Mouse (Mus musculus): ENCODE measurements at regions not wholly inside any gene's neighbourhood (a gene's known extent, or its start where the extent isn't known, plus 50 kb on each side); places are given as distances from the start of the nearest gene placed in this dataset.

- TF ChIP-seq CTCF (IDR thresholded peaks at IDR 0.05; ENCODE audit: low read depth, low read length) (no peak), POLR2A (IDR thresholded peaks at IDR 0.05; ENCODE audit: extremely low read depth, insufficient read depth, low read length) (no peak)
- 19% methylated on average over 2 of the region's 2 CpGs for WGBS
- Histone ChIP-seq H3K4me3 (ENCODE audit: insufficient read depth, low read depth, low read length) (no peak overlapping the region), H3K4me1 (ENCODE audit: control insufficient read depth, insufficient read depth, low read length) (peaks cover 2% of the 10 kb centered on the region; the same call in 1 of the 2 replicates), H3K36me3 (ENCODE audit: control insufficient read depth, insufficient read depth, low read length) (no peaks in the 10 kb centered on the region), H3K27me3 (ENCODE audit: control insufficient read depth, insufficient read depth, low read length) (no peaks in the 10 kb centered on the region), H3K27ac (replicated peaks; ENCODE audit: insufficient read depth, low read depth, low read length) (no peak overlapping the region), H3K9ac (ENCODE audit: low read depth, low read length) (no peak overlapping the region), H3K79me2 (ENCODE audit: control insufficient read depth, insufficient read depth, low read length) (no peaks in the 10 kb centered on the region)
- peak; percentile 92 for DNase-seq (ENCODE audit: extremely low read depth, low read depth, low spot score)
These were observed 382.3 kb downstream of the Rfpl4b start for GRCm38 (mm10) chr10:38439286-38439685.

GRCm38 (mm10) chr10:38436907-38437306, 384.7 kb downstream of the Rfpl4b start:
- Histone ChIP-seq H3K4me1 (ENCODE audit: control insufficient read depth, insufficient read depth, low read length) (peaks cover 2% of the 10 kb centered on the region; the same call in 1 of the 2 replicates), H3K27ac (replicated peaks; ENCODE audit: insufficient read depth, low read depth, low read length) (no peak overlapping the region), H3K27me3 (ENCODE audit: control insufficient read depth, insufficient read depth, low read length) (no peaks in the 10 kb centered on the region), H3K4me3 (ENCODE audit: insufficient read depth, low read depth, low read length) (no peak overlapping the region), H3K9ac (ENCODE audit: low read depth, low read length) (no peak overlapping the region), H3K36me3 (ENCODE audit: control insufficient read depth, insufficient read depth, low read length) (no peaks in the 10 kb centered on the region), H3K79me2 (ENCODE audit: control insufficient read depth, insufficient read depth, low read length) (no peaks in the 10 kb centered on the region)
- TF ChIP-seq POLR2A (IDR thresholded peaks at IDR 0.05; ENCODE audit: extremely low read depth, insufficient read depth, low read length) (no peak), CTCF (IDR thresholded peaks at IDR 0.05; ENCODE audit: low read depth, low read length) (no peak)
- WGBS: 88% methylated on average over 3 of the region's 3 CpGs
- no peak for DNase-seq (ENCODE audit: extremely low read depth, low read depth, low spot score)

- Histone ChIP-seq H3K36me3 (ENCODE audit: control insufficient read depth, insufficient read depth, low read length) (no peaks in the 10 kb centered on the region), H3K4me1 (ENCODE audit: control insufficient read depth, insufficient read depth, low read length) (no peaks in the 10 kb centered on the region), H3K4me3 (ENCODE audit: insufficient read depth, low read depth, low read length) (no peak overlapping the region), H3K79me2 (ENCODE audit: control insufficient read depth, insufficient read depth, low read length) (no peaks in the 10 kb centered on the region), H3K9ac (ENCODE audit: low read depth, low read length) (no peak overlapping the region), H3K27me3 (ENCODE audit: control insufficient read depth, insufficient read depth, low read length) (no peaks in the 10 kb centered on the region), H3K27ac (replicated peaks; ENCODE audit: insufficient read depth, low read depth, low read length) (no peak overlapping the region)
- DNase-seq (ENCODE audit: extremely low read depth, low read depth, low spot score): no peak
- 90% methylated on average over 3 of the region's 3 CpGs for WGBS
- TF ChIP-seq POLR2A (IDR thresholded peaks at IDR 0.05; ENCODE audit: extremely low read depth, insufficient read depth, low read length): no peak
- TF ChIP-seq CTCF (IDR thresholded peaks at IDR 0.05; ENCODE audit: low read depth, low read length): no peak
These were observed 400.0 kb downstream of the Rfpl4b start for GRCm38 (mm10) chr10:38421541-38421940.

- Histone ChIP-seq H3K36me3 (ENCODE audit: control insufficient read depth, insufficient read depth, low read length) (no peaks in the 10 kb centered on the region), H3K4me1 (ENCODE audit: control insufficient read depth, insufficient read depth, low read length) (no peaks in the 10 kb centered on the region), H3K9ac (ENCODE audit: low read depth, low read length) (no peak overlapping the region), H3K79me2 (ENCODE audit: control insufficient read depth, insufficient read depth, low read length) (no peaks in the 10 kb centered on the region), H3K27me3 (ENCODE audit: control insufficient read depth, insufficient read depth, low read length) (no peaks in the 10 kb centered on the region), H3K4me3 (ENCODE audit: insufficient read depth, low read depth, low read length) (no peak overlapping the region), H3K27ac (replicated peaks; ENCODE audit: insufficient read depth, low read depth, low read length) (no peak overlapping the region)
- peak; percentile 45 for DNase-seq (ENCODE audit: extremely low read depth, low read depth, low spot score)
- TF ChIP-seq CTCF (IDR thresholded peaks at IDR 0.05; ENCODE audit: low read depth, low read length) (no peak), POLR2A (IDR thresholded peaks at IDR 0.05; ENCODE audit: extremely low read depth, insufficient read depth, low read length) (no peak)
These were observed 401.8 kb downstream of the Rfpl4b start for GRCm38 (mm10) chr10:38419771-38420170.

GRCm38 (mm10) chr10:38383161-38383560, 438.4 kb downstream of the Rfpl4b start:
- WGBS: 31% methylated on average over 2 of the region's 2 CpGs
- Histone ChIP-seq H3K4me1 (ENCODE audit: control insufficient read depth, insufficient read depth, low read length) (0 out of 2 replicates have a peak, but pooled peaks cover 2% of the 10 kb centered on the region), H3K27me3 (ENCODE audit: control insufficient read depth, insufficient read depth, low read length) (no peaks in the 10 kb centered on the region), H3K36me3 (ENCODE audit: control insufficient read depth, insufficient read depth, low read length) (no peaks in the 10 kb centered on the region), H3K27ac (replicated peaks; ENCODE audit: insufficient read depth, low read depth, low read length) (no peak overlapping the region), H3K79me2 (ENCODE audit: control insufficient read depth, insufficient read depth, low read length) (no peaks in the 10 kb centered on the region), H3K9ac (ENCODE audit: low read depth, low read length) (no peak overlapping the region), H3K4me3 (ENCODE audit: insufficient read depth, low read depth, low read length) (no peak overlapping the region)
- peak; percentile 21 for DNase-seq (ENCODE audit: extremely low read depth, low read depth, low spot score)
- TF ChIP-seq CTCF (IDR thresholded peaks at IDR 0.05; ENCODE audit: low read depth, low read length) (no peak), POLR2A (IDR thresholded peaks at IDR 0.05; ENCODE audit: extremely low read depth, insufficient read depth, low read length) (no peak)

GRCm38 (mm10) chr10:38381873-38382296, 439.7 kb downstream of the Rfpl4b start:
- Histone ChIP-seq H3K36me3 (ENCODE audit: control insufficient read depth, insufficient read depth, low read length) (no peaks in the 10 kb centered on the region), H3K27me3 (ENCODE audit: control insufficient read depth, insufficient read depth, low read length) (no peaks in the 10 kb centered on the region), H3K4me1 (ENCODE audit: control insufficient read depth, insufficient read depth, low read length) (0 out of 2 replicates have a peak, but pooled peaks cover 2% of the 10 kb centered on the region), H3K9ac (ENCODE audit: low read depth, low read length) (no peak overlapping the region), H3K79me2 (ENCODE audit: control insufficient read depth, insufficient read depth, low read length) (no peaks in the 10 kb centered on the region), H3K27ac (replicated peaks; ENCODE audit: insufficient read depth, low read depth, low read length) (no peak overlapping the region), H3K4me3 (ENCODE audit: insufficient read depth, low read depth, low read length) (no peak overlapping the region)
- WGBS: 93% methylated on average over 7 of the region's 7 CpGs
- DNase-seq (ENCODE audit: extremely low read depth, low read depth, low spot score): no peak
- TF ChIP-seq POLR2A (IDR thresholded peaks at IDR 0.05; ENCODE audit: extremely low read depth, insufficient read depth, low read length) (no peak), CTCF (IDR thresholded peaks at IDR 0.05; ENCODE audit: low read depth, low read length) (no peak)
